Mouse (Mus musculus): Measurements from ENCODE around the gene Heatr5a.

Heatr5a gene

GRCm38 (mm10) chr12:51883297-51883805, 87.8 kb downstream of the Heatr5a start:
- DNase-seq (ENCODE audit: low read depth) = no peak

GRCm38 (mm10) chr12:51882606-51883296, 88.4 kb downstream of the Heatr5a start:
- no peak for DNase-seq (ENCODE audit: low read depth)

- DNase-seq (ENCODE audit: low read depth) = no peak
Measured at GRCm38 (mm10) chr12:51881775-51882174, 89.3 kb downstream of the Heatr5a start.

GRCm38 (mm10) chr12:51871446-51872144, 99.5 kb downstream of the Heatr5a start:
- DNase-seq (ENCODE audit: low read depth) = no peak

- no peak for DNase-seq (ENCODE audit: low read depth)
Measured at GRCm38 (mm10) chr12:51869511-51869910, 101.6 kb downstream of the Heatr5a start.

GRCm38 (mm10) chr12:51867076-51867475, 104.0 kb downstream of the Heatr5a start:
- DNase-seq (ENCODE audit: low read depth) = no peak

- DNase-seq (ENCODE audit: low read depth) = no peak
Measured at GRCm38 (mm10) chr12:51866226-51866910, 104.8 kb downstream of the Heatr5a start.

GRCm38 (mm10) chr12:51865790-51866179, 105.3 kb downstream of the Heatr5a start:
- no peak for DNase-seq (ENCODE audit: low read depth)

- DNase-seq (ENCODE audit: low read depth) = no peak
Measured at GRCm38 (mm10) chr12:51865061-51865789, 105.9 kb downstream of the Heatr5a start.

- no peak for DNase-seq (ENCODE audit: low read depth)
Measured at GRCm38 (mm10) chr12:51863116-51864002, 107.8 kb downstream of the Heatr5a start.

GRCm38 (mm10) chr12:51858134-51859028, 112.7 kb downstream of the Heatr5a start:
- no peak for DNase-seq (ENCODE audit: low read depth)

- no peak for DNase-seq (ENCODE audit: low read depth)
Measured at GRCm38 (mm10) chr12:51856768-51857295, 114.3 kb downstream of the Heatr5a start.

- no peak for DNase-seq (ENCODE audit: low read depth)
Measured at GRCm38 (mm10) chr12:51855872-51856271, 115.2 kb downstream of the Heatr5a start.

GRCm38 (mm10) chr12:51855453-51855852, 115.7 kb downstream of the Heatr5a start:
- DNase-seq (ENCODE audit: low read depth) = no peak

- no peak for DNase-seq (ENCODE audit: low read depth)
Measured at GRCm38 (mm10) chr12:51851617-51852016, 119.5 kb downstream of the Heatr5a start.

- DNase-seq (ENCODE audit: low read depth) = no peak
Measured at GRCm38 (mm10) chr12:51851155-51851554, 120.0 kb downstream of the Heatr5a start.

GRCm38 (mm10) chr12:51850339-51850738, 120.8 kb downstream of the Heatr5a start:
- no peak for DNase-seq (ENCODE audit: low read depth)

GRCm38 (mm10) chr12:51849902-51850301, 121.2 kb downstream of the Heatr5a start:
- no peak for DNase-seq (ENCODE audit: low read depth)

GRCm38 (mm10) chr12:51847953-51848680, 123.0 kb downstream of the Heatr5a start:
- no peak for DNase-seq (ENCODE audit: low read depth)

All from c-Kit-positive CD71-negative TER-119-negative erythroid progenitor cells, embryonic 14.5 days (primary cell).